Mouse (Mus musculus) right cerebral cortex, postnatal 14 days (tissue): Measurements from ENCODE around the gene Nphp3.

ENCODE experiments used
- DNase-seq: peaks from one replicate; pipeline ENCODE4 v3.0.0; 2022

Nphp3 gene

GRCm38 (mm10) chr9:104001921-104002859 lies at the start of gene Nphp3:
Gene Nphp3 (plus strand): TSS chr9:104002544.
- peak; percentile 99 for DNase-seq

- DNase-seq, result no peak
Observed at GRCm38 (mm10) chr9:103958722-103959121, 43.6 kb upstream of the Nphp3 start.

- DNase-seq, result peak; percentile 8
Observed at GRCm38 (mm10) chr9:103959989-103960388, 42.4 kb upstream of the Nphp3 start.

- peak; percentile 39 for DNase-seq
Observed at GRCm38 (mm10) chr9:103996496-103996895, 5.8 kb upstream of the Nphp3 start.

- no peak for DNase-seq
Observed at GRCm38 (mm10) chr9:104000601-104001000, 1.7 kb upstream of the Nphp3 start.

- peak; percentile 77 for DNase-seq
Observed at GRCm38 (mm10) chr9:104002913-104003330, 578 bp downstream of the Nphp3 start.

- DNase-seq, result no peak
Observed at GRCm38 (mm10) chr9:104014526-104014925, 12.2 kb downstream of the Nphp3 start.

GRCm38 (mm10) chr9:104021026-104021425 lies 18.7 kb downstream of the Nphp3 start:
- DNase-seq, result no peak

- no peak for DNase-seq
Observed at GRCm38 (mm10) chr9:104027186-104027585, 24.8 kb downstream of the Nphp3 start.

- no peak for DNase-seq
Observed at GRCm38 (mm10) chr9:104029861-104030260, 27.5 kb downstream of the Nphp3 start.

GRCm38 (mm10) chr9:104034231-104034630 lies 31.9 kb downstream of the Nphp3 start:
- no peak for DNase-seq

- no peak for DNase-seq
Observed at GRCm38 (mm10) chr9:104034718-104035117, 32.4 kb downstream of the Nphp3 start.

GRCm38 (mm10) chr9:104035261-104036015 lies 33.1 kb downstream of the Nphp3 start:
- DNase-seq, result peak; percentile 87

- DNase-seq, result no peak
Observed at GRCm38 (mm10) chr9:104038266-104038665, 35.9 kb downstream of the Nphp3 start.

GRCm38 (mm10) chr9:104039031-104039695 lies 36.8 kb downstream of the Nphp3 start:
- no peak for DNase-seq

GRCm38 (mm10) chr9:104039742-104040141 lies 37.4 kb downstream of the Nphp3 start:
- no peak for DNase-seq

GRCm38 (mm10) chr9:104040362-104040761 lies 38.0 kb downstream of the Nphp3 start, which contains the start of gene Gm28305:
Gene Gm28305 (plus strand): TSS chr9:104040662.
- DNase-seq, result no peak

GRCm38 (mm10) chr9:104043676-104044075 lies 41.3 kb downstream of the Nphp3 start:
- DNase-seq, result no peak

GRCm38 (mm10) chr9:104051028-104051427 lies 48.7 kb downstream of the Nphp3 start:
- DNase-seq, result no peak

GRCm38 (mm10) chr9:104062430-104063243 lies 60.3 kb downstream of the Nphp3 start, which contains the start of gene Uba5:
Gene Uba5 (minus strand): TSS chr9:104063134.
- DNase-seq, result peak; percentile 75

GRCm38 (mm10) chr9:104063244-104063961 lies 61.1 kb downstream of the Nphp3 start, which contains the start of gene Acad11:
Gene Acad11 (plus strand): TSS chr9:104063377.
- peak; percentile 78 for DNase-seq
